Mouse (Mus musculus) cerebellum, adult 2 months (tissue): Measurements from ENCODE around the gene Tcf3. TPM values are rescaled to one million over a fixed set of nuclear protein-coding genes. Genes with fewer than 3 reads are reported as not detected.

Experiments used
- DNase-seq, 2 experiments: peaks; one replicate each; pipeline ENCODE4 v3.0.0; 2021
- H3K27ac ChIP-seq: fragments of 200-500 bp; 2 replicates; pipeline ENCODE4 v1.5.1; 2012; ENCODE audit warnings: low read length, control low read depth, inconsistent platforms; ENCODE audit not compliant: insufficient read depth
- H3K27me3 ChIP-seq: fragments of 200-500 bp; 2 replicates; pipeline ENCODE4 v1.6.1; 2012; ENCODE audit warnings: inconsistent platforms, mild to moderate bottlenecking, low read length, moderate library complexity; ENCODE audit not compliant: control insufficient read depth, insufficient read depth
- H3K4me1 ChIP-seq: fragments of 200-500 bp; 2 replicates; pipeline ENCODE4 v1.6.1; 2011; ENCODE audit warnings: low read length; ENCODE audit not compliant: control insufficient read depth, insufficient read depth
- H3K4me3 ChIP-seq: fragments of 200-500 bp; replicated peaks from 2 replicates; pipeline ENCODE3; 2011; ENCODE audit warnings: mild to moderate bottlenecking, low read depth, low read length, control low read depth; ENCODE audit not compliant: insufficient read depth
- CTCF ChIP-seq: fragments of 200-500 bp; IDR thresholded peaks from 2 replicates; pipeline ENCODE4 v1.5.1; 2011; ENCODE audit warnings: low read depth, mild to moderate bottlenecking, control low read depth, low read length, moderate library complexity, borderline replicate concordance; ENCODE audit not compliant: insufficient read depth
- POLR2A ChIP-seq: fragments of 200-500 bp; IDR thresholded peaks from 2 replicates; pipeline ENCODE4 v1.6.1; 2011; ENCODE audit warnings: low read length, control low read depth, borderline replicate concordance; ENCODE audit not compliant: insufficient read depth
- WGBS: fragments of 180-500 bp; shearing (Covaris S2); methylation state at CpG from one replicate; pipeline ENCODE4 v1.1.7; 2018; 5-methylcytosine and 5-hydroxymethylcytosine counted together
- polyA plus RNA-seq: library from polyadenylated mRNA; depleted of rRNA; stranded (reverse); fragments of >200 nt; gene quantifications from 2 replicates; pipeline ENCODE4 v1.2.3, GENCODE M21; 2012; rRNA removed

The Tcf3 gene
- polyA plus RNA-seq, 1 experiment = 34.2 TPM

DNA sequence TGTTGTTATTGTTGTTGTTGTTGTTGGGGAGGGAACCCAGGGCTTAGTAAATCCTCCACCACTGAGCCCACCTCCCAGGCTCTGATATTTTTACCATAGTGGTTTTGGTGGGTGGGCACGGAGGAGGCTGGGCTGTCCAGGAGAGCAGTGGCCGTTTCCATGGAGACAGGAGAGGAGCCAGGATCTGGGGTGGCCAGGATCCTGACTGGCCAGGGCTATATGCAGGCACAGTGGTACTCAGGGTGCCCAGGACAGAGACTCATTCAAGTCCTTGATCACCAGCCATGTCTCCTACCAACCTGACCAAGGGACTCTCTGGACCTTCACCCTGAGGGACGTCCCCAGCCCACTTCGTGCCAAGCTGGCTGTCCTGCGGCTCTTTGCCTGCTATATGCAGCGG lies 69.7 kb downstream of the Tcf3 start:
- TF ChIP-seq CTCF (no peak), POLR2A (no peak)
- Histone ChIP-seq H3K27me3 (no peaks in the 10 kb centered on the region), H3K4me1 (no peaks in the 10 kb centered on the region), H3K27ac (no peak overlapping the region), H3K4me3 (no peak overlapping the region)
- 12% methylated on average over 6 of the region's 6 CpGs for WGBS
- DNase-seq = no peak

Other genes with a start within 250 kb of the Tcf3 start
- gene Mum1, start 207.2 kb downstream of the Tcf3 start, polyA plus RNA-seq = 41.1 and 42.5 TPM in 2 replicates
- gene Ndufs7, start 184.5 kb downstream of the Tcf3 start, polyA plus RNA-seq = 668 and 680 TPM in 2 replicates
- 52.9 and 54.5 TPM in 2 replicates for gene Gamt, start 172.6 kb downstream of the Tcf3 start, polyA plus RNA-seq
- 90.2 and 92.7 TPM in 2 replicates for gene Dazap1, start 172.2 kb downstream of the Tcf3 start, polyA plus RNA-seq
- 1,303 and 1,454 TPM in 2 replicates for gene Rps15, start 141.2 kb downstream of the Tcf3 start, polyA plus RNA-seq
- gene Apc2, start 137.7 kb downstream of the Tcf3 start, polyA plus RNA-seq = 67.1 and 69.1 TPM in 2 replicates
- gene 2310011J03Rik, start 113.1 kb downstream of the Tcf3 start, polyA plus RNA-seq = 49.7 and 51.1 TPM in 2 replicates
- gene Pcsk4, start 104.1 kb downstream of the Tcf3 start, polyA plus RNA-seq = 13.7 and 14.1 TPM in 2 replicates
- 9.0 and 10.3 TPM in 2 replicates for gene Reep6, start 103.7 kb downstream of the Tcf3 start, polyA plus RNA-seq
- 7.9 and 10.8 TPM in 2 replicates for gene Adamtsl5, start 85.2 kb downstream of the Tcf3 start, polyA plus RNA-seq
- gene Plk5, start 77.2 kb downstream of the Tcf3 start, polyA plus RNA-seq = 145 and 151 TPM in 2 replicates
- 16.1 and 16.2 TPM in 2 replicates for gene Mex3d, start 46.0 kb downstream of the Tcf3 start, polyA plus RNA-seq
- 193 and 199 TPM in 2 replicates for gene Mbd3, start 34.1 kb downstream of the Tcf3 start, polyA plus RNA-seq
- 1,410 and 1,545 TPM in 2 replicates for gene Uqcr11, start 26.8 kb downstream of the Tcf3 start, polyA plus RNA-seq
- gene Onecut3, start 61.2 kb upstream of the Tcf3 start, polyA plus RNA-seq = 0.36 and 0.46 TPM in 2 replicates
- 0.30 and 0.52 TPM in 2 replicates for gene Atp8b3, start 105.5 kb upstream of the Tcf3 start, polyA plus RNA-seq
- gene Rexo1, start 127.9 kb upstream of the Tcf3 start, polyA plus RNA-seq = 44.4 and 47.5 TPM in 2 replicates
- 9.5 and 10.6 TPM in 2 replicates for gene Klf16, start 143.7 kb upstream of the Tcf3 start, polyA plus RNA-seq
- gene Abhd17a, start 156.7 kb upstream of the Tcf3 start, polyA plus RNA-seq = 230 and 232 TPM in 2 replicates
- gene Scamp4, start 169.2 kb upstream of the Tcf3 start, polyA plus RNA-seq = 57.9 and 62.0 TPM in 2 replicates
- 7.0 and 7.5 TPM in 2 replicates for gene Adat3, start 169.2 kb upstream of the Tcf3 start, polyA plus RNA-seq
- 3.5 and 4.2 TPM in 2 replicates for gene Gm49322, start 172.4 kb upstream of the Tcf3 start, polyA plus RNA-seq
- gene Csnk1g2, start 189.2 kb upstream of the Tcf3 start, polyA plus RNA-seq = 208 and 218 TPM in 2 replicates
- gene Btbd2, start 223.4 kb upstream of the Tcf3 start, polyA plus RNA-seq = 106 and 108 TPM in 2 replicates
- gene Mknk2, start 244.5 kb upstream of the Tcf3 start, polyA plus RNA-seq = 59.3 and 64.4 TPM in 2 replicates